ENCODE assay signal across 19 mouse cellular contexts in the genomic region with DNA sequence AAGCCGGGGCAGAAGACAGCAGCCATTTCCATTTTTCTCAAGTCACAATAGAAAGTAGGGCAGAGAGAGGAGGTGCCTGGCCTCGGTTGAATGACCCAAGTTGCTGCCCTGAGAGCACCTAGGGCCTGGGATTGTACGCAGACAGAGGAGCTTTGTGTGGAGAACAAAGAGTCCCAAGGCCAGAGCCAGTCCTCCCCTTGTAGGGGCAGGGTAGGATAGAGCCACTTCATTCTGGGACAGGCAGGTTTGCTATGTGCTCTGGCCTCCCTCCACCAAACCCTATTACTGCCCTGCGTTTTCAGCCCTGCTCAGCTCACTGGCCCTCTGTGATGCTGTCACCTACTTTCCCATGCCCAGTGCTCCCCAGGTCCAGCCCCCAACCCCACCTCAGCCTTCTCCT. TPM values are rescaled to one million over a fixed set of nuclear protein-coding genes. Genes with fewer than 3 reads are reported as not detected.
A peak's percentile ranks its signal among the peaks of the same experiment; 100 is the strongest.
DNase-seq lines count a peak whose midpoint lies in the region; ATAC-seq lines count a peak whose summit lies in the region.
"Had no signal": no experiment of that assay in that cellular context is flagged by ENCODE, and none has a peak within 500 bp of the region (broad histone marks: within the 10 kb centered on the region; RNA-seq: fewer than 3 reads in every experiment).

No protein-coding gene starts in this region.

- H3K9ac ChIP-seq in forebrain, embryonic 13.5 days: peak overlapping the region; percentile 19; the same call in 1 of the 2 replicates
- no peak overlapping the region for H3K9ac ChIP-seq in forebrain, embryonic 11.5 days (ENCODE audit: low read length)
- H3K9ac ChIP-seq in midbrain, embryonic 11.5 days (ENCODE audit: low read length): no peak overlapping the region
- H3K9ac ChIP-seq in midbrain, embryonic 16.5 days (ENCODE audit: low read depth, low read length): no peak overlapping the region
- H3K9ac ChIP-seq in forebrain, embryonic 16.5 days (replicated peaks; ENCODE audit: low read depth, low read length): no peak overlapping the region
- H3K9ac ChIP-seq in midbrain, embryonic 13.5 days (replicated peaks): no peak overlapping the region
- H3K9ac ChIP-seq: embryonic facial prominence, embryonic 13.5 days; heart, embryonic 13.5 days had no signal

- H3K27ac ChIP-seq in forebrain, embryonic 13.5 days: no peak overlapping the region
- no peak overlapping the region for H3K27ac ChIP-seq in forebrain, embryonic 11.5 days (ENCODE audit: low read depth, low read length)
- no peak overlapping the region for H3K27ac ChIP-seq in midbrain, embryonic 11.5 days (ENCODE audit: low read depth, low read length)
- H3K27ac ChIP-seq in midbrain, embryonic 16.5 days (ENCODE audit: low read length): no peak overlapping the region
- H3K27ac ChIP-seq in forebrain, embryonic 16.5 days (ENCODE audit: low read length): no peak overlapping the region
- no peak overlapping the region for H3K27ac ChIP-seq in midbrain, embryonic 13.5 days
- H3K27ac ChIP-seq: embryonic facial prominence, embryonic 13.5 days; heart, embryonic 13.5 days had no signal

- DNase-seq in forebrain, embryonic 11.5 days (ENCODE audit: low spot score): no peak
- DNase-seq in midbrain, embryonic 11.5 days (ENCODE audit: low spot score, missing footprints): peak; percentile 75
- DNase-seq in spleen, adult 18-20 months: no peak
- DNase-seq in kidney, adult 9 months: no peak
- DNase-seq: gastrocnemius, postnatal 36 days; kidney, adult 18-20 months; kidney, postnatal 36 days; layer of hippocampus, postnatal 36 days; left cerebral cortex, postnatal 4 days; lung, adult 18-20 months; lung, postnatal 4 days; thymus, adult 2 months had no signal

- no peaks in the 10 kb centered on the region for H3K9me3 ChIP-seq in forebrain, embryonic 13.5 days (replicated peaks)
- no peaks in the 10 kb centered on the region for H3K9me3 ChIP-seq in forebrain, embryonic 11.5 days (ENCODE audit: control insufficient read depth, low read length)
- no peaks in the 10 kb centered on the region for H3K9me3 ChIP-seq in midbrain, embryonic 11.5 days (ENCODE audit: control insufficient read depth, low read length)
- H3K9me3 ChIP-seq in midbrain, embryonic 16.5 days (replicated peaks; ENCODE audit: control insufficient read depth, low read length, poor library complexity, severe bottlenecking): no peaks in the 10 kb centered on the region
- H3K9me3 ChIP-seq in forebrain, embryonic 16.5 days (ENCODE audit: control insufficient read depth, low read length): no peaks in the 10 kb centered on the region
- no peaks in the 10 kb centered on the region for H3K9me3 ChIP-seq in midbrain, embryonic 13.5 days
- H3K9me3 ChIP-seq: embryonic facial prominence, embryonic 13.5 days; heart, embryonic 13.5 days had no signal

- H3K4me1 ChIP-seq in forebrain, embryonic 13.5 days: peaks cover 6% of the 10 kb centered on the region
- peaks cover 6% of the 10 kb centered on the region for H3K4me1 ChIP-seq in forebrain, embryonic 11.5 days (replicated peaks; ENCODE audit: control insufficient read depth, insufficient read depth, low read length)
- H3K4me1 ChIP-seq in midbrain, embryonic 11.5 days (ENCODE audit: control insufficient read depth, insufficient read depth, low read length): peaks cover 9% of the 10 kb centered on the region
- peaks cover 3% of the 10 kb centered on the region; the same call in 1 of the 2 replicates for H3K4me1 ChIP-seq in midbrain, embryonic 16.5 days (ENCODE audit: control insufficient read depth, insufficient read depth, low read length)
- H3K4me1 ChIP-seq in forebrain, embryonic 16.5 days (replicated peaks; ENCODE audit: control insufficient read depth, insufficient read depth, low read length): no peaks in the 10 kb centered on the region
- peaks cover 13% of the 10 kb centered on the region for H3K4me1 ChIP-seq in midbrain, embryonic 13.5 days (replicated peaks)
- H3K4me1 ChIP-seq: heart, embryonic 13.5 days had no signal

- no peaks in the 10 kb centered on the region for H3K36me3 ChIP-seq in forebrain, embryonic 13.5 days (ENCODE audit: poor library complexity, severe bottlenecking)
- H3K36me3 ChIP-seq in forebrain, embryonic 11.5 days (ENCODE audit: control insufficient read depth, insufficient read depth, low read length): no peaks in the 10 kb centered on the region
- H3K36me3 ChIP-seq in midbrain, embryonic 11.5 days (ENCODE audit: control insufficient read depth, insufficient read depth, low read length): no peaks in the 10 kb centered on the region
- H3K36me3 ChIP-seq in midbrain, embryonic 16.5 days (ENCODE audit: control insufficient read depth, insufficient read depth, low read length): no peaks in the 10 kb centered on the region
- H3K36me3 ChIP-seq in forebrain, embryonic 16.5 days (ENCODE audit: control insufficient read depth, insufficient read depth): no peaks in the 10 kb centered on the region
- H3K36me3 ChIP-seq in midbrain, embryonic 13.5 days: no peaks in the 10 kb centered on the region
- H3K36me3 ChIP-seq: embryonic facial prominence, embryonic 13.5 days; heart, embryonic 13.5 days had no signal

- 5% methylated on average over 4 of the region's 4 CpGs for WGBS in forebrain, embryonic 13.5 days
- WGBS in forebrain, embryonic 11.5 days: 6% methylated on average over 4 of the region's 4 CpGs
- WGBS in midbrain, embryonic 11.5 days: 21% methylated on average over 4 of the region's 4 CpGs
- WGBS in midbrain, embryonic 16.5 days: 20% methylated on average over 4 of the region's 4 CpGs
- WGBS in forebrain, embryonic 16.5 days: 12% methylated on average over 4 of the region's 4 CpGs
- 9% methylated on average over 4 of the region's 4 CpGs for WGBS in midbrain, embryonic 13.5 days

- no peak overlapping the region for H3K4me3 ChIP-seq in forebrain, embryonic 13.5 days
- no peak overlapping the region for H3K4me3 ChIP-seq in forebrain, embryonic 11.5 days (ENCODE audit: low read depth, low read length)
- H3K4me3 ChIP-seq in midbrain, embryonic 11.5 days (ENCODE audit: low read depth, low read length): no peak overlapping the region
- no peak overlapping the region for H3K4me3 ChIP-seq in midbrain, embryonic 16.5 days (ENCODE audit: low read depth, low read length)
- H3K4me3 ChIP-seq in forebrain, embryonic 16.5 days (replicated peaks; ENCODE audit: low read length): no peak overlapping the region
- no peak overlapping the region for H3K4me3 ChIP-seq in midbrain, embryonic 13.5 days (replicated peaks)
- H3K4me3 ChIP-seq: embryonic facial prominence, embryonic 13.5 days; heart, embryonic 13.5 days had no signal

- no peaks in the 10 kb centered on the region for H3K27me3 ChIP-seq in forebrain, embryonic 13.5 days
- no peaks in the 10 kb centered on the region for H3K27me3 ChIP-seq in forebrain, embryonic 11.5 days (ENCODE audit: control insufficient read depth, insufficient read depth, low read length)
- no peaks in the 10 kb centered on the region for H3K27me3 ChIP-seq in midbrain, embryonic 11.5 days (ENCODE audit: control insufficient read depth, insufficient read depth, low read length)
- H3K27me3 ChIP-seq in midbrain, embryonic 16.5 days (ENCODE audit: control insufficient read depth, insufficient read depth, low read depth, low read length): no peaks in the 10 kb centered on the region
- no peaks in the 10 kb centered on the region for H3K27me3 ChIP-seq in forebrain, embryonic 16.5 days (replicated peaks; ENCODE audit: control insufficient read depth, insufficient read depth, low read length)
- no peaks in the 10 kb centered on the region for H3K27me3 ChIP-seq in midbrain, embryonic 13.5 days
- H3K27me3 ChIP-seq: embryonic facial prominence, embryonic 13.5 days; heart, embryonic 13.5 days; Patski had no signal

- H3K4me2 ChIP-seq in forebrain, embryonic 13.5 days: no peak overlapping the region
- no peak overlapping the region for H3K4me2 ChIP-seq in forebrain, embryonic 11.5 days (ENCODE audit: low read depth, low read length, severe bottlenecking)
- no peak overlapping the region for H3K4me2 ChIP-seq in midbrain, embryonic 11.5 days
- no peak overlapping the region for H3K4me2 ChIP-seq in midbrain, embryonic 16.5 days (ENCODE audit: low read length)
- H3K4me2 ChIP-seq in forebrain, embryonic 16.5 days (ENCODE audit: low read length): no peak overlapping the region
- no peak overlapping the region for H3K4me2 ChIP-seq in midbrain, embryonic 13.5 days (replicated peaks)
- H3K4me2 ChIP-seq: embryonic facial prominence, embryonic 13.5 days; heart, embryonic 13.5 days had no signal

- no peak for ATAC-seq in forebrain, embryonic 13.5 days
- no peak for ATAC-seq in forebrain, embryonic 11.5 days (replicated peaks; ENCODE audit: low FRiP score)
- ATAC-seq in midbrain, embryonic 11.5 days (ENCODE audit: low FRiP score): peak; percentile 48; the same call in 1 of the 2 replicates
- ATAC-seq in midbrain, embryonic 16.5 days: no peak
- ATAC-seq in forebrain, embryonic 16.5 days: 0 out of 2 replicates have a peak, but pooled peaks have one; percentile 28
- ATAC-seq in midbrain, embryonic 13.5 days: peak; percentile 43; the same call in 1 of the 2 replicates
- ATAC-seq: Patski had no signal

RNA-seq across cellular contexts. Expression of a gene that starts 8.0 kb away (rescaled TPM):
- polyA plus RNA-seq in forebrain, embryonic 13.5 days (2015; fragmentation: Nextera tagmentation; extraction: Ambion mirVana): 47.8 and 50.6 TPM in 2 replicates
- polyA plus RNA-seq in forebrain, embryonic 11.5 days (2014; fragmentation: Nextera tagmentation; extraction: Ambion mirVana): 28.1 and 34.5 TPM in 2 replicates
- polyA plus RNA-seq in midbrain, embryonic 11.5 days (2014; fragmentation: Nextera tagmentation; extraction: Ambion mirVana): 30.4 and 32.9 TPM in 2 replicates
- 103 and 120 TPM in 2 replicates for polyA plus RNA-seq in midbrain, embryonic 16.5 days (2015; fragmentation: Nextera tagmentation; extraction: Ambion mirVana)
- 51.5 and 68.4 TPM in 2 replicates for polyA plus RNA-seq in forebrain, embryonic 16.5 days (2015; fragmentation: Nextera tagmentation; extraction: Ambion mirVana)
- 81.6 and 92.1 TPM in 2 replicates for polyA plus RNA-seq in midbrain, embryonic 13.5 days (2015; fragmentation: Nextera tagmentation; extraction: Ambion mirVana)

RNA-seq across cellular contexts. Expression of a gene that starts 48.7 kb away (rescaled TPM):
- 21.1 and 21.8 TPM in 2 replicates for polyA plus RNA-seq in forebrain, embryonic 13.5 days (2015; fragmentation: Nextera tagmentation; extraction: Ambion mirVana)
- 35.2 and 37.1 TPM in 2 replicates for polyA plus RNA-seq in forebrain, embryonic 11.5 days (2014; fragmentation: Nextera tagmentation; extraction: Ambion mirVana)
- 25.7 and 33.8 TPM in 2 replicates for polyA plus RNA-seq in midbrain, embryonic 11.5 days (2014; fragmentation: Nextera tagmentation; extraction: Ambion mirVana)
- 28.1 and 28.3 TPM in 2 replicates for polyA plus RNA-seq in midbrain, embryonic 16.5 days (2015; fragmentation: Nextera tagmentation; extraction: Ambion mirVana)
- 12.3 and 16.7 TPM in 2 replicates for polyA plus RNA-seq in forebrain, embryonic 16.5 days (2015; fragmentation: Nextera tagmentation; extraction: Ambion mirVana)
- polyA plus RNA-seq in midbrain, embryonic 13.5 days (2015; fragmentation: Nextera tagmentation; extraction: Ambion mirVana): 27.6 and 32.7 TPM in 2 replicates

RNA-seq across cellular contexts. Expression of a gene that starts 51.6 kb away (rescaled TPM):
- polyA plus RNA-seq in forebrain, embryonic 13.5 days (2015; fragmentation: Nextera tagmentation; extraction: Ambion mirVana): 28.1 and 30.7 TPM in 2 replicates
- polyA plus RNA-seq in forebrain, embryonic 11.5 days (2014; fragmentation: Nextera tagmentation; extraction: Ambion mirVana): 65.0 and 66.9 TPM in 2 replicates
- 55.2 and 57.9 TPM in 2 replicates for polyA plus RNA-seq in midbrain, embryonic 11.5 days (2014; fragmentation: Nextera tagmentation; extraction: Ambion mirVana)
- 31.5 and 36.3 TPM in 2 replicates for polyA plus RNA-seq in midbrain, embryonic 16.5 days (2015; fragmentation: Nextera tagmentation; extraction: Ambion mirVana)
- polyA plus RNA-seq in forebrain, embryonic 16.5 days (2015; fragmentation: Nextera tagmentation; extraction: Ambion mirVana): 28.3 and 29.2 TPM in 2 replicates
- polyA plus RNA-seq in midbrain, embryonic 13.5 days (2015; fragmentation: Nextera tagmentation; extraction: Ambion mirVana): 34.0 and 34.9 TPM in 2 replicates

Comparison
In these comparisons a context has a peak if more than half of its experiments do, and no peak if none do; other contexts are left out.
1. ATAC-seq: peak in midbrain, embryonic 11.5 days (single experiment), forebrain, embryonic 16.5 days (single experiment) and midbrain, embryonic 13.5 days (single experiment); none in forebrain, embryonic 13.5 days (single experiment), forebrain, embryonic 11.5 days (single experiment) and midbrain, embryonic 16.5 days (single experiment).